Mouse (Mus musculus): ENCODE measurements around the gene Etv2.
A peak's percentile ranks its signal among the peaks of the same experiment; 100 is the strongest.

Etv2 gene

DNA sequence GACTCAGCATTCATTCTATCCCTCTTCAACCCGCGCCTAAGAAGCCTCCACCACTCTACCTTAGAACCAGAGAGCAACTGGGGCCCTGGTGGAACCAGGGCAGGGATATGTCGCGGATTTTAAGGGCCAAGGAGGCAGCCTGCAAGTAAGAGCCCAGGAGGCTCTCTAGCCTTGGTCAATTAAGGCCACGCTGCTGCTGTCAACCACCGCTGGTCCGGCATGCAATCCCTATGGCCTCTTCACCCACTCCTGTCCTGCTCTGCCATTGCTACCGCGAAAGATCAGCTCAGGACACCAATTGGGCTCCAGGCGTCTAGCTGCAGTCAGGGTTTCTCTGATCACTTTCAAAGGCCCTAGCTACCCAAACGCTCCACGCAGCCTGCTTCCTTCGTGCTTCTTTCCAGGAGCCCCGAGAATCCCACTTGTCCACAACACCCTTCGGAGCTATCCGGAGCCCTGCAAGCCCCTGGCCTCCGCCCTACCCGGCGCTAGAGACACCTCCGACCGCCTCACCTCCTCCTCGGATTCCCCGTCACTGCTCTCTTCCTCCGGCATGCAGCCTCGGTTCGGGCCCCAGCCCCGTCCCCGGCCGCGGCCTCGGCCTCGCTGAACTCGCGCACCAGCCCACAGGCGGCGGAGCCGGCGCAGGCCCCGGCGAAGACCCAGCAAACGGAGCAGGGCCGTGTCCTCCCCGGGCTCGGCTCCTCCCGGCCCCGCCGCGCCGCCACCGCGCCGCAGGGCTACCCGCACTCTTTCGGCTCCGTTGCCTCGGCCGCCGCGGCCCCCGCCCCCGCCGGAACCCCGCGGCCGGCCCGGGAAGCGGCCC lies 47.6 kb downstream of the Etv2 start:
- DNase-seq, result peak; percentile 57

DNA sequence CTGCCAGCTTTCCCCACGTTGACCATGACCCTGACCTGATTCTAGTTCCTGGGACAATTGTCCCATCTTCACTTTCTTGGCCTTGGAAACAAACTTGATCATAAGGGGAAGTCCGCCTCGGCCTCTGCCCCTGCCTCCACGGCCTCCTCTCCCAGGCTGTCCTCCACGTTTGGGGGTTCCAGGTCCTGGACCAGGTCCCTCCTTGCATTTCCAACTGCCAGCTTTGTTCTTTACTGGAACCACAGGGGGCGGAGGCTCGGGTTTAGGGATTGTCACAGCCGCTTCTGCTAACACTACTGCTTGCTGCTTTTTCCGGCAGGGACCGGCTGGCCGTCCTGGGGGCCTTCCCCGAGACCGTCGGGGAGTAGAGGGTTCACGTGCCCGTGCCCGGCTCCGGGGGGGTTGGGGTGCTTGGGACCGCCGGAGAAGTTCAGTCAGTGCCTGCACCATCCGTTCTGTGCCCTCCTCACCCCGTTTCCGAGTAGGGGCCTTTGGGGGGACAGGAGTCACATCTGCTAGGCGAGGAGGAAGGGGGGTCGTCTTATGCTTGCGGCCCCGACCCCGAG lies 49.1 kb downstream of the Etv2 start:
- no peak for DNase-seq

DNA sequence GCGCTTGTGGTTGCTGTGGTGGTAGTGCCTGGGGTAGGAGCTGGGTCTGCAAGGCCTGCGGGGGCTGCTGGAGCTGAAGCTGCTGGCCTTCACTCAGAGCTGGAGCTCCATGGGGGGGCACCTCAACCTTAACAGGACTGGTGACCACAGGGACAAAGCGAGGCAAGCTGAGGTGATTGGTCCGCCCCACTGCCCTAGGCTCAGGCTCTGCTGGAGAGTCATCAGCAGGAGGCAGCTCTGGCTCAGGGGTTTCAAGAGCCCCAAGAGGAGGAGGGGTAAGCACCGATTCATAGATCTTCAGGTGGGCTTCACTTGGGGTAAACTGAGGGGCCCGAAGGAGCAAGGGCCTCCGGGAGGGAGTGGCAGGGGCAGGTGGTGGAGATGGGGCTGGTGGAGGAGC lies 50.5 kb downstream of the Etv2 start:
- no peak for DNase-seq

DNA sequence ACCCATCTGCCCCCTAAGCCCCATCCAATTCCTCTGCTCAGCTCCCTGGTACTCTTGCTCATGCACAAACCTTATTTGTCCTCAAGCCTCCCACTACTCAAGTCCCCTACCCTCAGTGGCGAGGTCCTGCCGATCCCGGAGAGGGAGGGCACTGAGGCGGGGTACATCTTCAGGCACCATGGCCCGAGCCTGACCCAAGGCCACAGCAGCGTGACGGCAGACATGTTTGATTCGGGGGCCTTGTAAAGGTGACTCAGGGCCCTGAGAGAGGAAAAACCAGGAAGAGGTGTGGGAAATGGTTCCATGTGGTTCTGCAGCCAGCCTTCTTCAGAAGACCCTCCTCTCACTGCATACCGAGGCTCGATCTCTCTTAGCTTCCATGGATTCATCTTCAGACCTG lies 51.3 kb downstream of the Etv2 start:
- no peak for DNase-seq
